Mouse (Mus musculus) stomach, postnatal 0 days (tissue): ENCODE data around the gene Wdr34.

Source experiments
- CTCF ChIP-seq: IDR thresholded peaks from 2 replicates; pipeline ENCODE4 v1.5.1; 2016; ENCODE audit warnings: antibody characterized with exemption, low read depth, mild to moderate bottlenecking, moderate library complexity
- EP300 ChIP-seq: optimal IDR thresholded peaks from 2 replicates; pipeline ENCODE3; 2016; ENCODE audit warnings: antibody characterized with exemption

- no peak for TF ChIP-seq CTCF
- no peak for TF ChIP-seq EP300
These were observed 15.1 kb upstream of the Wdr34 start for GRCm38 (mm10) chr2:30063791-30064190.
